Mouse (Mus musculus) testis, adult 2 months (tissue): ENCODE measurements around the gene Shld2.

Experiments
- CTCF ChIP-seq: fragments of 200-500 bp; IDR thresholded peaks from 2 replicates; pipeline ENCODE4 v1.5.1; 2012; ENCODE audit warnings: low read depth, mild to moderate bottlenecking, inconsistent platforms, low read length, moderate library complexity; ENCODE audit not compliant: control insufficient read depth, insufficient read depth, insufficient replicate concordance
- POLR2A ChIP-seq: fragments of 200-500 bp; IDR thresholded peaks from 2 replicates; pipeline ENCODE4 v1.6.1; 2012; ENCODE audit warnings: low read depth, mild to moderate bottlenecking, inconsistent platforms, low read length, moderate library complexity; ENCODE audit not compliant: control insufficient read depth

DNA sequence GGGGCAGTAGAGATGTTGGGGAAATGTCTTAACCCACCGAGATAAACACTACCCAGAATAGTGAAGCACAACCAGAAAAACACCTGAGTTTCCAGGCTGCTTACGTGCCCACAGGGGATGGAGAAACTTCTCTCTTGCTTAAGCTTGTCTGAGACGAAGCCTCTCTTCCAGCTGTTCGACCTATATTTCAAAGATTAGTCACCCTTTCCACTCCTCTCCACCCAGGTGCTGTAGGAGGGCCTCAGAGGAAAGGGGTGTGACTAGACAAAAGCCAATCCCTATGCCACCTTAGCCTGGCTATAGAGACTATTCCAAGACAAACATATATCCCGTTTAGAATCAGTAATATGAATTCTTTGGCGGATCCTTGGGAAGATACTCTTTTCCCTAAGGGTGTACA, 102.3 kb downstream of the Shld2 start:
- TF ChIP-seq CTCF (no peak), POLR2A (no peak)
